Mouse (Mus musculus) MEL (cell line): ENCODE data around the gene G430095P16Rik. TPM values are rescaled to one million over a fixed set of nuclear protein-coding genes. Genes with fewer than 3 reads are reported as not detected.

Experiments
- DNase-seq: peaks from one replicate; pipeline ENCODE4 v3.0.0; 2011; ENCODE audit warnings: low read depth, low spot score
- H3K27ac ChIP-seq: 2 replicates; pipeline ENCODE4 v1.5.1; 2012; ENCODE audit warnings: low read depth, mild to moderate bottlenecking, control low read depth, low read length, moderate library complexity; ENCODE audit not compliant: control insufficient read depth
- H3K27me3 ChIP-seq, 2 experiments: fragments of 150-350 bp in 1 of 2; sonication (generic) in 1 of 2; 2 replicates each; pipeline ENCODE4 v1.6.1; 2012; ENCODE audit warnings: low read length in 2 of 2, mild to moderate bottlenecking in 2 of 2, improper control_type of control experiment in 1 of 2, moderate library complexity in 1 of 2; ENCODE audit not compliant: insufficient read depth in 2 of 2, control insufficient read depth in 1 of 2
- H3K36me3 ChIP-seq, 2 experiments: 2 replicates each; pipeline ENCODE4 v1.6.1; 2012 to 2014; ENCODE audit warnings: low read length in 2 of 2, improper control_type of control experiment in 1 of 2, inconsistent platforms in 1 of 2, mild to moderate bottlenecking in 1 of 2; ENCODE audit not compliant: insufficient read depth in 2 of 2, control insufficient read depth in 1 of 2
- H3K4me1 ChIP-seq, 2 experiments: fragments of 150-350 bp in 1 of 2; sonication (generic) in 1 of 2; 2 replicates each; pipeline ENCODE4 v1.6.1; 2012; ENCODE audit warnings: low read length in 2 of 2, improper control_type of control experiment in 1 of 2, mild to moderate bottlenecking in 1 of 2; ENCODE audit not compliant: insufficient read depth in 2 of 2, control insufficient read depth in 1 of 2
- H3K4me3 ChIP-seq, 2 experiments: fragments of 150-350 bp in 1 of 2; sonication (generic) in 1 of 2; 2 replicates each; pipeline ENCODE4 v1.5.1; 2012; ENCODE audit warnings: low read depth in 2 of 2, low read length in 2 of 2, mild to moderate bottlenecking in 2 of 2, moderate library complexity in 2 of 2, control low read depth in 1 of 2, improper control_type of control experiment in 1 of 2; ENCODE audit not compliant: control insufficient read depth in 1 of 2, insufficient read depth in 1 of 2
- H3K79me2 ChIP-seq: 2 replicates; pipeline ENCODE4 v1.6.1; 2012; ENCODE audit warnings: mild to moderate bottlenecking, low read length, moderate library complexity; ENCODE audit not compliant: control insufficient read depth, poor library complexity, insufficient read depth
- H3K9ac ChIP-seq: 2 replicates; pipeline ENCODE4 v1.6.1; 2012; ENCODE audit warnings: low read depth, mild to moderate bottlenecking, control low read depth, low read length, moderate library complexity; ENCODE audit not compliant: control insufficient read depth, poor library complexity, severe bottlenecking
- H3K9me3 ChIP-seq: fragments of 150-350 bp; sonication (generic); replicated peaks from 2 replicates; pipeline ENCODE4 v1.6.1; 2012; ENCODE audit warnings: mild to moderate bottlenecking, low read length, improper control_type of control experiment, moderate library complexity; ENCODE audit not compliant: insufficient read depth
- ETS1 ChIP-seq: IDR thresholded peaks from 2 replicates; pipeline ENCODE4 v1.6.1; 2012; ENCODE audit warnings: low read depth, mild to moderate bottlenecking, inconsistent platforms, low read length, improper control_type of control experiment, moderate library complexity
- HCFC1 ChIP-seq: IDR thresholded peaks from 2 replicates; pipeline ENCODE4 v1.6.1; 2012; ENCODE audit warnings: low read depth, mild to moderate bottlenecking, inconsistent platforms, low read length, improper control_type of control experiment, moderate library complexity
- JUND ChIP-seq: IDR thresholded peaks from 2 replicates; pipeline ENCODE4 v1.6.1; 2011; ENCODE audit warnings: low read depth, mild to moderate bottlenecking, improper control_type of control experiment, low read length
- MAZ ChIP-seq: IDR thresholded peaks from 2 replicates; pipeline ENCODE4 v1.6.1; 2012; ENCODE audit warnings: low read depth, mild to moderate bottlenecking, inconsistent platforms, low read length, improper control_type of control experiment
- MEF2A ChIP-seq: IDR thresholded peaks from 2 replicates; pipeline ENCODE4 v1.6.1; 2014; ENCODE audit warnings: low read depth, mild to moderate bottlenecking, inconsistent platforms, low read length, improper control_type of control experiment; ENCODE audit not compliant: poor library complexity, insufficient replicate concordance, severe bottlenecking; ENCODE audit errors: extremely low read depth
- MYB ChIP-seq: IDR thresholded peaks from 2 replicates; pipeline ENCODE4 v1.6.1; 2011; ENCODE audit warnings: mild to moderate bottlenecking, low read depth, low read length, improper control_type of control experiment
- NELFE ChIP-seq: IDR thresholded peaks from 2 replicates; pipeline ENCODE4 v1.6.1; 2011; ENCODE audit warnings: low read depth, low read length, improper control_type of control experiment
- POLR2AphosphoS5 ChIP-seq: IDR thresholded peaks from 2 replicates; pipeline ENCODE4 v1.6.1; 2012; ENCODE audit warnings: low read depth, borderline replicate concordance, mild to moderate bottlenecking, inconsistent platforms, low read length, moderate library complexity, mixed read lengths
- RAD21 ChIP-seq: IDR thresholded peaks from 2 replicates; pipeline ENCODE4 v1.6.1; 2011; ENCODE audit warnings: mild to moderate bottlenecking, low read depth, low read length, improper control_type of control experiment
- RCOR1 ChIP-seq: IDR thresholded peaks from 2 replicates; pipeline ENCODE4 v1.6.1; 2012; ENCODE audit warnings: low read depth, mild to moderate bottlenecking, inconsistent platforms, low read length, improper control_type of control experiment
- SIN3A ChIP-seq: IDR thresholded peaks from 2 replicates; pipeline ENCODE4 v1.6.1; 2012; ENCODE audit warnings: low read length, improper control_type of control experiment, inconsistent platforms
- SMC3 ChIP-seq: IDR thresholded peaks from 2 replicates; pipeline ENCODE4 v1.6.1; 2011; ENCODE audit warnings: low read depth, low read length, improper control_type of control experiment
- TAL1 ChIP-seq: IDR thresholded peaks from 2 replicates; pipeline ENCODE4 v1.6.1; 2012; ENCODE audit warnings: mild to moderate bottlenecking, inconsistent platforms, low read length, moderate library complexity, mixed read lengths
- TCF12 ChIP-seq: IDR thresholded peaks from 2 replicates; pipeline ENCODE4 v1.6.1; 2014; ENCODE audit warnings: low read depth, mild to moderate bottlenecking, inconsistent platforms, low read length, improper control_type of control experiment, moderate library complexity
- UBTF ChIP-seq: IDR thresholded peaks from 2 replicates; pipeline ENCODE4 v1.6.1; 2012; ENCODE audit warnings: low read depth, mild to moderate bottlenecking, inconsistent platforms, low read length, improper control_type of control experiment, moderate library complexity, borderline replicate concordance; ENCODE audit not compliant: insufficient read depth
- USF1 ChIP-seq: IDR thresholded peaks from 2 replicates; pipeline ENCODE4 v1.6.1; 2014; ENCODE audit warnings: low read depth, mild to moderate bottlenecking, inconsistent platforms, low read length, improper control_type of control experiment, moderate library complexity
- ZC3H11A ChIP-seq: IDR thresholded peaks from 2 replicates; pipeline ENCODE4 v1.6.1; 2012; ENCODE audit warnings: low read depth, mild to moderate bottlenecking, inconsistent platforms, low read length, improper control_type of control experiment
- ZNF384 ChIP-seq: IDR thresholded peaks from 2 replicates; pipeline ENCODE4 v1.6.1; 2012; ENCODE audit warnings: low read depth, mild to moderate bottlenecking, inconsistent platforms, low read length, improper control_type of control experiment
- polyA plus RNA-seq, 2 experiments: library from polyadenylated mRNA; stranded (reverse) in 1 of 2; unstranded in 1 of 2; fragments of >175 nt in 1 of 2; fragments of >200 nt in 1 of 2; gene quantifications; 2 replicates each; pipeline versions ENCODE4 v1.2.1 to v1.2.4; 2012; ENCODE audit warnings: low replicate concordance in 2 of 2, low read depth in 1 of 2; ENCODE audit not compliant: insufficient read length in 2 of 2, insufficient read depth in 1 of 2, missing spikeins in 1 of 2
- total RNA-seq: library from RNA; depleted of rRNA; stranded (reverse); fragments of 300-350 nt; gene quantifications from 2 replicates; pipeline ENCODE4 v1.2.3, GENCODE M21; 2012

G430095P16Rik gene
- total and polyA plus RNA-seq, 3 experiments: 5.6 to 17.1 TPM; not detected in 1

- Histone ChIP-seq H3K36me3 (peaks cover 0 to 4% of the 10 kb centered on the region in 2 experiments; a peak in 2 of 4 replicates), H3K4me3 (no peak overlapping the region), H3K27me3 (no peaks in the 10 kb centered on the region), H3K9me3 (no peaks in the 10 kb centered on the region), H3K4me1 (peaks cover 0 to 2% of the 10 kb centered on the region in 2 experiments; a peak in 1 of 4 replicates), H3K27ac (no peak overlapping the region), H3K9ac (no peak overlapping the region), H3K79me2 (no peaks in the 10 kb centered on the region)
- DNase-seq: no peak
- TF ChIP-seq RCOR1: no peak
- no peak for TF ChIP-seq NELFE
- TF ChIP-seq SIN3A: no peak
- no peak for TF ChIP-seq USF1
- no peak for TF ChIP-seq TCF12
- TF ChIP-seq MAZ: no peak
- TF ChIP-seq POLR2AphosphoS5: no peak
- no peak for TF ChIP-seq RAD21
- no peak for TF ChIP-seq ETS1
- TF ChIP-seq MEF2A: no peak
- no peak for TF ChIP-seq UBTF
- TF ChIP-seq MYB: no peak
- no peak for TF ChIP-seq ZC3H11A
- TF ChIP-seq SMC3: no peak
- TF ChIP-seq HCFC1: no peak
- TF ChIP-seq TAL1: no peak
- TF ChIP-seq JUND: no peak
- TF ChIP-seq, all 39 proteins: peak for 0
Observed at GRCm38 (mm10) chr8:84711312-84711711, 11.5 kb upstream of the G430095P16Rik start.

GRCm38 (mm10) chr8:84711933-84712758 is 10.7 kb upstream of the G430095P16Rik start:
- TF ChIP-seq ZNF384: no peak
- no peaks in the 10 kb centered on the region for H3K27me3 ChIP-seq
- no peak overlapping the region for H3K4me3 ChIP-seq
- DNase-seq: no peak
- no peaks in the 10 kb centered on the region for H3K9me3 ChIP-seq
- H3K4me1 ChIP-seq: peaks cover 0 to 2% of the 10 kb centered on the region in 2 experiments; a peak in 1 of 4 replicates
- no peak overlapping the region for H3K9ac ChIP-seq
- H3K79me2 ChIP-seq: no peaks in the 10 kb centered on the region
- peaks cover 0 to 4% of the 10 kb centered on the region in 2 experiments; a peak in 2 of 4 replicates for H3K36me3 ChIP-seq
- H3K27ac ChIP-seq: no peak overlapping the region
